Mouse (Mus musculus) layer of hippocampus, adult 8-10 months (tissue): ENCODE measurements around the gene Trpv4. TPM values are rescaled to one million over a fixed set of nuclear protein-coding genes. Genes with fewer than 3 reads are reported as not detected.

Source experiments
- total RNA-seq, 4 experiments: library from RNA; stranded (reverse); gene quantifications; 2 replicates each; pipeline ENCODE4 v1.2.4; 2022

Gene Trpv4
- total RNA-seq, 4 experiments from 2014 or later, result 1.6 to 2.5 (median 1.9) TPM

Other genes with a start within 250 kb of the Trpv4 start
- gene Mmab, start 214.4 kb downstream of the Trpv4 start, total RNA-seq, result 10 to 100 TPM; 19.0 to 20.6 (median 19.4) TPM
- gene Mvk, start 214.2 kb downstream of the Trpv4 start, total RNA-seq, result 10 to 100 TPM; 22.8 to 36.2 (median 31.2) TPM
- gene Fam222a, start 90.4 kb downstream of the Trpv4 start, total RNA-seq, result 1 to 10 TPM; 4.9 to 7.2 (median 6.7) TPM
- gene Gltp, start 32.6 kb upstream of the Trpv4 start, total RNA-seq, result 10 to 100 TPM; 26.3 to 46.1 (median 33.8) TPM
- gene Tchp, start 49.3 kb upstream of the Trpv4 start, total RNA-seq, result 10 to 100 TPM; 15.9 to 19.7 (median 17.2) TPM
- gene Ankrd13a, start 116.3 kb upstream of the Trpv4 start, total RNA-seq, result 10 to 100 TPM; 39.6 to 51.4 (median 47.0) TPM
- 10 to 100 TPM; 51.1 to 61.4 (median 55.3) TPM for gene Git2, start 117.1 kb upstream of the Trpv4 start, total RNA-seq
- gene 1500011B03Rik, start 165.0 kb upstream of the Trpv4 start, total RNA-seq, result 100 to 1,000 TPM; 133 to 155 (median 137) TPM
- not detected for gene 4930519G04Rik, start 195.2 kb upstream of the Trpv4 start, total RNA-seq
- under 1 TPM; 0.61 to 0.98 (median 0.82) TPM for gene Gm9936, start 200.3 kb upstream of the Trpv4 start, total RNA-seq
- gene Oasl2, start 238.5 kb upstream of the Trpv4 start, total RNA-seq, result 1 to 10 TPM; 1.3 to 9.8 (median 4.7) TPM